8 mouse cellular contexts compared by ENCODE assay signal in the genomic region with DNA sequence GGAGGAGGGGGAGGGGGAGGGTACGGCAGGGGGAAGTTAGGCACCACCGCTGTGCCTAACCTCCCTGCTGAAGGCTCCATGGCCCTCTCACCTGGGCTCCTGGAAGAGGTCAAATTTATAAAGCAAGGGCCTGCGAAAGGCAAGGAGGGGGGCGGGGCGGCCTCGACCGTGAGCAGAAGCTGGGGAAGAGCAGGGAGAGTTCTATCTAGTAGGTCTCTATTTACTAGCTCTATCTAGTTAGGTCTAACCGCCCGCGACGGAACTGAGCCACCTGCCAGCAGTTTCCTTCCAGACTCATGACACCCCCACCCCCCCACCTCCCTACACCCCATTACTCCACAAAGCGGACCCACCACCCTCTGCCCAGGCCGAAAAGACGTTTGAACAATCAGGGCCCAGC. TPM values are rescaled to one million over a fixed set of nuclear protein-coding genes. Genes with fewer than 3 reads are reported as not detected.
A peak's percentile ranks its signal among the peaks of the same experiment; 100 is the strongest.
DNase-seq lines count a peak whose midpoint lies in the region; ATAC-seq and TF ChIP-seq lines count a peak whose summit lies in the region.

No protein-coding gene starts in this region.

- H3K36me3 ChIP-seq in lung, postnatal 0 days (ENCODE audit: insufficient read depth, low read length) = no peaks in the 10 kb centered on the region
- H3K36me3 ChIP-seq in forebrain, postnatal 0 days (ENCODE audit: insufficient read depth) = no peaks in the 10 kb centered on the region
- H3K36me3 ChIP-seq in liver, postnatal 0 days (replicated peaks; ENCODE audit: insufficient read depth, low read length) = no peaks in the 10 kb centered on the region

- no peak for TF ChIP-seq EP300 in lung, postnatal 0 days (IDR thresholded peaks at IDR 0.05)
- TF ChIP-seq EP300 in liver, postnatal 0 days (IDR thresholded peaks at IDR 0.05; ENCODE audit: low read depth) = no peak

- peak overlapping the region; percentile 65 for H3K9ac ChIP-seq in lung, postnatal 0 days (replicated peaks; ENCODE audit: low read depth)
- no peak overlapping the region for H3K9ac ChIP-seq in forebrain, postnatal 0 days
- H3K9ac ChIP-seq in liver, postnatal 0 days (replicated peaks) = peak overlapping the region; percentile 68

- H3K27me3 ChIP-seq in lung, postnatal 0 days (replicated peaks; ENCODE audit: insufficient read depth, low read length) = no peaks in the 10 kb centered on the region
- H3K27me3 ChIP-seq in forebrain, postnatal 0 days (ENCODE audit: insufficient read depth, low read length) = no peaks in the 10 kb centered on the region
- peaks cover 7% of the 10 kb centered on the region; the same call in 1 of the 2 replicates for H3K27me3 ChIP-seq in liver, postnatal 0 days (ENCODE audit: insufficient read depth, low read length)

- H3K9me3 ChIP-seq in lung, postnatal 0 days (ENCODE audit: low read length) = no peaks in the 10 kb centered on the region
- H3K9me3 ChIP-seq in forebrain, postnatal 0 days (ENCODE audit: low read length) = no peaks in the 10 kb centered on the region
- no peaks in the 10 kb centered on the region for H3K9me3 ChIP-seq in liver, postnatal 0 days (ENCODE audit: low read length)

- WGBS in lung, postnatal 0 days = 14% methylated on average over 14 of the region's 14 CpGs
- 21% methylated on average over 14 of the region's 14 CpGs for WGBS in forebrain, postnatal 0 days
- 14% methylated on average over 14 of the region's 14 CpGs for WGBS in liver, postnatal 0 days (ENCODE audit: insufficient replicate concordance)

- H3K4me3 ChIP-seq in lung, postnatal 0 days (ENCODE audit: low read depth, low read length) = peak overlapping the region; percentile 53
- peak overlapping the region; percentile 26; the same call in 1 of the 2 replicates for H3K4me3 ChIP-seq in forebrain, postnatal 0 days (ENCODE audit: low read depth, low read length)
- H3K4me3 ChIP-seq in liver, postnatal 0 days (ENCODE audit: low read depth, low read length) = peak overlapping the region; percentile 49

- no peak for TF ChIP-seq CTCF in lung, postnatal 0 days (IDR thresholded peaks at IDR 0.05)
- no peak for TF ChIP-seq CTCF in forebrain, postnatal 0 days (IDR thresholded peaks at IDR 0.05; ENCODE audit: low read depth)
- TF ChIP-seq CTCF in liver, postnatal 0 days (IDR thresholded peaks at IDR 0.05; ENCODE audit: low read depth) = no peak

- ATAC-seq in lung, postnatal 0 days = no peak
- no peak for ATAC-seq in forebrain, postnatal 0 days
- no peak for ATAC-seq in liver, postnatal 0 days

- H3K4me1 ChIP-seq in lung, postnatal 0 days (ENCODE audit: insufficient read depth, low read depth, low read length) = peaks cover 31% of the 10 kb centered on the region; the same call in 1 of the 2 replicates
- peaks cover 9% of the 10 kb centered on the region for H3K4me1 ChIP-seq in forebrain, postnatal 0 days (ENCODE audit: insufficient read depth)
- peaks cover 20% of the 10 kb centered on the region for H3K4me1 ChIP-seq in liver, postnatal 0 days (ENCODE audit: insufficient read depth)

- H3K4me2 ChIP-seq in lung, postnatal 0 days (replicated peaks; ENCODE audit: low read depth, low read length) = peak overlapping the region; percentile 95
- H3K4me2 ChIP-seq in forebrain, postnatal 0 days (ENCODE audit: low read depth) = peak overlapping the region; percentile 52
- H3K4me2 ChIP-seq in liver, postnatal 0 days (ENCODE audit: low read depth, low read length) = peak overlapping the region; percentile 82

- intact Hi-C loops in left cerebral cortex, postnatal 36 days (cut with DNase I) = no loop called here

- H3K27ac ChIP-seq in lung, postnatal 0 days (ENCODE audit: low read length) = peak overlapping the region; percentile 91
- H3K27ac ChIP-seq in forebrain, postnatal 0 days (ENCODE audit: low read depth, low read length) = no peak overlapping the region
- H3K27ac ChIP-seq in liver, postnatal 0 days (ENCODE audit: low read depth) = no peak overlapping the region

- DNase-seq in lung, postnatal 0 days (ENCODE audit: low spot score) = no peak
- DNase-seq in lung, postnatal 10 days = no peak
- no peak for DNase-seq in forebrain, postnatal 0 days
- no peak for DNase-seq in liver, postnatal 0 days
- DNase-seq in thymus, postnatal 25 days = peak; percentile 61
- DNase-seq in left cerebral cortex, adult 9 months (ENCODE audit: low spot score in 2 of 2) = no peak
- DNase-seq in layer of hippocampus, postnatal 25 days (ENCODE audit: extremely low spot score in 1 of 2, low spot score in 1 of 2) = no peak
- DNase-seq in left cerebral cortex, postnatal 36 days (ENCODE audit: low spot score in 2 of 2) = no peak

RNA-seq across cellular contexts. Expression of a gene that starts 56.4 kb away (rescaled TPM):
- polyA plus RNA-seq in lung, postnatal 0 days (2015; fragmentation: Nextera tagmentation; extraction: Ambion mirVana) = 184 and 185 TPM in 2 replicates
- 10.2 and 21.8 TPM in 2 replicates for total RNA-seq in forebrain, postnatal 0 days (2014; rRNA removed)
- polyA plus RNA-seq in forebrain, postnatal 0 days (2015; fragmentation: Nextera tagmentation; extraction: Ambion mirVana) = 6.0 and 7.0 TPM in 2 replicates
- 12.1 and 12.8 TPM in 2 replicates for polyA plus RNA-seq in liver, postnatal 0 days (2015; fragmentation: Nextera tagmentation; extraction: Ambion mirVana)
- total RNA-seq in layer of hippocampus, postnatal 25 days (2021) = 10 to 100 TPM; 29.6 to 41.9 TPM
- total RNA-seq in left cerebral cortex, postnatal 36 days (2021) = 10 to 100 TPM; 36.1 to 50.9 TPM

RNA-seq across cellular contexts. Expression of a gene that starts 57.5 kb away (rescaled TPM):
- polyA plus RNA-seq in lung, postnatal 0 days (2015; fragmentation: Nextera tagmentation; extraction: Ambion mirVana) = 0.42 and 0.43 TPM in 2 replicates
- 0.15 TPM in 1 of 2 replicates, not detected in the other for total RNA-seq in forebrain, postnatal 0 days (2014; rRNA removed)
- 0.08 and 0.13 TPM in 2 replicates for polyA plus RNA-seq in forebrain, postnatal 0 days (2015; fragmentation: Nextera tagmentation; extraction: Ambion mirVana)
- polyA plus RNA-seq in liver, postnatal 0 days (2015; fragmentation: Nextera tagmentation; extraction: Ambion mirVana) = 0.20 TPM in 1 of 2 replicates, not detected in the other
- total RNA-seq in layer of hippocampus, postnatal 25 days (2021) = not detected
- total RNA-seq in left cerebral cortex, postnatal 36 days (2021) = not detected
